Mouse (Mus musculus): ENCODE data around the gene Fam166b.

Gene Fam166b

GRCm38 (mm10) chr4:43428180-43428861, 613 bp downstream of the Fam166b start:
- no peak for DNase-seq

GRCm38 (mm10) chr4:43427501-43428179, 1.3 kb downstream of the Fam166b start:
- no peak for DNase-seq

- no peak for DNase-seq
Observed at GRCm38 (mm10) chr4:43426487-43426886, 2.4 kb downstream of the Fam166b start.

GRCm38 (mm10) chr4:43425648-43426380, 3.1 kb downstream of the Fam166b start:
- no peak for DNase-seq

- DNase-seq, result no peak
Observed at GRCm38 (mm10) chr4:43425197-43425596, 3.7 kb downstream of the Fam166b start.

- DNase-seq, result no peak
Observed at GRCm38 (mm10) chr4:43424072-43424471, 4.9 kb downstream of the Fam166b start.

- no peak for DNase-seq
Observed at GRCm38 (mm10) chr4:43423267-43423934, 5.5 kb downstream of the Fam166b start.

- DNase-seq, result no peak
Observed at GRCm38 (mm10) chr4:43421632-43422240, 7.2 kb downstream of the Fam166b start.

- DNase-seq, result peak; percentile 82 to 86
Observed at GRCm38 (mm10) chr4:43420305-43420704, 8.6 kb downstream of the Fam166b start.

GRCm38 (mm10) chr4:43419801-43420281, 9.1 kb downstream of the Fam166b start:
- no peak for DNase-seq

- no peak for DNase-seq
Observed at GRCm38 (mm10) chr4:43418973-43419656, 9.8 kb downstream of the Fam166b start.

GRCm38 (mm10) chr4:43418450-43418849, 10.5 kb downstream of the Fam166b start:
- no peak for DNase-seq

- no peak for DNase-seq
Observed at GRCm38 (mm10) chr4:43417269-43418062, 11.5 kb downstream of the Fam166b start.

- DNase-seq, result no peak
Observed at GRCm38 (mm10) chr4:43416071-43416490, 12.9 kb downstream of the Fam166b start.

GRCm38 (mm10) chr4:43415221-43416070, 13.5 kb downstream of the Fam166b start:
- no peak for DNase-seq

GRCm38 (mm10) chr4:43414761-43415160, 14.2 kb downstream of the Fam166b start:
- no peak for DNase-seq

GRCm38 (mm10) chr4:43407071-43407920, 21.6 kb downstream of the Fam166b start:
- no peak for DNase-seq

GRCm38 (mm10) chr4:43406162-43406971, 22.6 kb downstream of the Fam166b start:
- peak; percentile 59 to 74 for DNase-seq

All from cerebellum, adult 18-20 months (tissue).